Mouse (Mus musculus) liver, adult 2 months (tissue): ENCODE measurements at regions not wholly inside any gene's neighbourhood (a gene's known extent, or its start where the extent isn't known, plus 50 kb on each side); places are given as distances from the start of the nearest gene placed in this dataset.

Experiments used
- CTCF ChIP-seq: fragments of 200-500 bp; IDR thresholded peaks from 2 replicates; pipeline ENCODE4 v1.5.1; 2011; ENCODE audit warnings: low read depth, low read length, control low read depth
- POLR2A ChIP-seq: fragments of 200-500 bp; IDR thresholded peaks from 2 replicates; pipeline ENCODE4 v1.6.1; 2011; ENCODE audit warnings: low read length, control low read depth; ENCODE audit not compliant: insufficient read depth; ENCODE audit errors: extremely low read depth

GRCm38 (mm10) chr9:46504133-46504416 lies 184.3 kb upstream of the 4931429L15Rik start:
- TF ChIP-seq CTCF (no peak), POLR2A (no peak)
